Mouse (Mus musculus) spleen, postnatal 10 days (tissue): ENCODE results near the gene Mycbpap.

ENCODE experiments used
- DNase-seq, 2 experiments: peaks; one replicate each; pipeline ENCODE4 v3.0.0; 2021 to 2022; ENCODE audit warnings: low spot score in 2 of 2

Mycbpap gene

DNA sequence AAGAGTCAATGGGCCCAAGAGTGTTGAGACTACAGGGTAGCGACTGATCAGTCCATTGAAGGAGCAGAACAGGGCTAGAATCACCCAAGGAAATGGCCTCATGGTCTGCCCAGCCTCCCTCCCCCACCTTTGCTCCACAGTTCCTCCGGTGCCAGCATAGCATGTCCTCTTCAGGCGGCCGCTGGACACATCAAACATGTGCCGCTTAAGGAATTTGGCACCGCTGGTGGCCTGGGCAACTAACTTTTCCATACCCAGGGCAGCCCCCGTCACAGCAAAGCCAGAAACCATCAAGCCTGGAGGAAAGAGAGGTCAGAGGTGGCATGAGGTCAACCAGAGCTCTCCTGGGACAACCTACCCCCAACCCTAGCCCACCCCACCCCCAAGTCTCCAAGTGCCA, 39.6 kb downstream of the Mycbpap start:
- no peak for DNase-seq

DNA sequence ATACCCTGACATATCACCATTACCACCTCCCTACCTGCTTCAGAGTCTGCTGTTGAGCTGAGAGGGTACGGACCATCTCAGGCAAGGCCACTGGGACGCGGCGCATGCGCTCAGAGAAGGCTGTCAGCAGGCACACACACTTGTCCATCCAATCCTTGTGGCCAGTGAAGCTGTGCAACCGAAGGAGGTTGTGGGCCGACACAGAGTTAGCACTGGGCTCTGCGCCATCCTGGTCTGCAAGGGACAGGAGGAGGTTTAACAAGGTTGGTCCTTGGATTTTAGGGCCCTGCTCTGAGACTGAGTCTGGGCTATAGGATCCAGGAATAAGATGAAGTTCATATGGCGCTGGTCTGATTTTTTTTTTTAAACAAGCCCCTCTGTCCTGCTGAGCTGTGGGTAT, 41.2 kb downstream of the Mycbpap start:
- no peak for DNase-seq

DNA sequence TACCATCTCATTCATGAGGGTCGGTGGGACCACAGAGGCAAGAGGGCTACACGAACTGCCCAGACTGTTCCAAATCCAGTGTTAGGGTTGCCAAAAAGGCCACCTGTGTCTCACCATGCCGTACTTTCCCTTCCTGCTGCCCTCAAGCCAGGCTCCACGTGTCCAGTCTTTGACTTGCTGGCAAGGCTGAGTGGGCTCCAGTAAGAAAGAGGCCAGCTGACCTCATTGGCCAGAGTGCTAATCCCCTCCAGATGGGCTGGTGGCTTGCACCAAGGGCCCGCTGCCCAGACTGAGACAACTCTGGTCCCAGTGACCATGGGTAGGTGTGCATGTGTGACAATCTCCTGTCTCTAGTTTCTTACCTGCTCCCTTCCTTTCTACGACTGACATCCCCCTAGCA, 43.9 kb downstream of the Mycbpap start:
- DNase-seq, result no peak

DNA sequence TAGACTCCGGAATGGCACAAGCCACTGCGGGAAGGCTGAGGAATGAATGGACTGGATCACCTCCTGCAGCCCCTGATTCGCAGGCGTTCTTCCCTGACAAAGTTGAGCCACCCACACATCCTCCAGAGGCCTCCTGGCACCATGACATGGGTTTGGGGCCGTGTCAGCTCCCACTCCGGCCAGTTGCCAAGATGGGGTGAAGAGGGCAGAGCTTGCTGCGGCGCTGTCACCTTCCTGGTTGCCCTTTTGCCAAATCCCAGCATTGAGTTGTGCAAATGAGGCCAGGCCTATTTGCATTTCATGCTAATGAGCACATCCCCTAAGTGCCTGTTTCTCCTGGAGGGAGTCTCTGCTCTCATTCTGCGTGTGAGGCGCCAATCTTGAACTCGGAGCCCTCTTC, 45.8 kb downstream of the Mycbpap start:
- DNase-seq, result no peak

DNA sequence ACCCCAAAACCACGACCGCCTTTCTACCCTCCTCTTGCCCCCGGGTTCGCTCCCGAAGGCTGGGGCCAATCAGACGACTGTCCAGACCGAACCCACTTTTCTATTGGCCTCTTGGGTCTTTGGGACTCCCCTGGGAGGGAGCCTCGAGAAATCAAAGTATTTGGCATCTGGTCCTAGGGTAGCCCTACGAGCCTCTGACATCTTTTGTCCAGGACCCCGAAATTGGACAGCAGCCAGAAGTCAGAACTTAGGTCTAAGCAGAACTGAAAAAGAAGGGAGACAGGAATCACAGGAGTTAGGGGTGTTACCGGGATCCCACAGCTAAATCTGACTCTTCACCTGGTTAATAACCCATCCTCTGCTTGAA, 47.0 kb downstream of the Mycbpap start:
- peak in 1 of 2 experiments; percentile 40 for DNase-seq

DNA sequence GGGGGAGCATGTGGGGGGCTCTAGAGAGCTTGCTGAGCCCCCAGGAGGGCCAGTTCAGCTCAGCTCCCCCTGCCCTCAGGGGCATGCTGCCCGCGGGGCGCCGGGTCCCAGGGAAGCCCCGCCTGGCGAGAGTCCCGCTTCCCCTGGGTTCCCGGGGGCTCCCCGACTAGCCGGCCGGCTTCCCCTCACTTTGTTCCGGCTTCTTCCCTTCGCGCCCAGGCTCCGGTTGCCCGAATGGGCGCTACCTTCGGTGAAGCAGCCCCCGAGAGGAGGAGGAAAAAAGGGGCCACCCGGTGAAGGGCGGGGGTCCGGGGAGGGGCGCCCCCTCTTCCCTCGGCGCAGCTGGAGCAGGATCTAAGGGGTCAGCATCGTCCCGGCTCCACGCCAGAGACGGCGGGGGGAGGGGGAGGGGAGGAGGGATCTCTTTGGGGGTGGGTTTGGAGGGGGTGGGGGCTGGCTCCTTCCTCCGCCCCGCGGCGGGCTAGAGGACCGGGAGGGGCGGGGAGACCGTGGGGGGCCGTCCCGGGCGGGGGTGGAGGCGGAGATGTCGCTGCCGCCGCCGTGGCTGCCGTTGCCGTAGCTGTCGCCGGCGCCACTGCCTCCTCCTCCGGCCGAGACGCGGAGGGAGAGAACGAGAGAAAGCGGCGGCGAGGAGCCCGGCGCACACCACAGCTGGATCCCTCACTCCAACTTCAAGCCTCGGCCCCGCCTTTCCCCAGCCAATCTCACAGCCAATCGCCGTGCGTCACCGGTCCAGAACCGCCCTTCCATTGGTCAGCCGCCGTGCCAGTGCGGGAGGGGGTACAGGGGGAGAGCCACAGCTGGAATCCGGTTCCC, 47.6 kb downstream of the Mycbpap start, which contains the start of gene Cacna1g:
TSS of gene Cacna1g (minus strand) at position 492 of the 837 bp plus-strand sequence.
- peak in 1 of 2 experiments; percentile 76 for DNase-seq

DNA sequence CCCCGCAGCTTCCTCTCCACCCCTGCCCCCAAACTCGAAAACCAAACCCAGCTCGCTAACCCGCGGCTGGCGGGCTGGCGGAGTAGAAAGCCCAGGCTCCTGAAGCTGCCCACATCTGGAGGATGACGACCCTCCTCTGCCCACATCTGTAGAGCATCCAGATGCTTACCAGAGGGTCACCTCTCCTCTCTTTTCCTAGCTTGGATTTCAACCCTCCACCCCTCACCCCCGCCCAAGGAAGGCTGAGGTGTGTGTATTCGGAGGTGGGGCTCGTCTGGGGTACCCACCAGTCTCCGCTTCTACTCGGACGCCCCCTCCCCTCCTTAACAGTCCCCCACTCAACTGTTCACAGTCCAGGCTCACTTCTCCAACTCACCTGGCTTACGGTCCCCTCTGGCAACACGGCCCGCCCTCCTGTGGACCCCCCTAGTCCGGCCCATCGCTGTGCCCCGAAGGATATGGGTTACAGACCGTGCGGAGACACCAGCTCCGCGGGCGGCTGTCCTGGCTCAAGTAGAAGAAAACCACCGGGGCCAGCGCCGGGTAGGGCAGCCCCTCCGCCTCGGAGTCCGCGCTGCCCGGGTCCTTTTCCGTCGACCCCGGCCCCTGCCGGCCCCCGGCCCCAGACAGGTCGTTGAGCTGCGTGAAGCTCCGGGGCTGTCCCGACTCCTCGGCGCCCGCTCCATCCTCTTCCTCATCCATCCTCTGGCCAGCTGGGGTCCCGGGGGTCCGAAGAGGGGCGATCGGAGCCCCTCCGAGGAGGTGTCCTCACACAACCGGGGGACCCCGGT, 48.4 kb downstream of the Mycbpap start:
- DNase-seq, result no peak

DNA sequence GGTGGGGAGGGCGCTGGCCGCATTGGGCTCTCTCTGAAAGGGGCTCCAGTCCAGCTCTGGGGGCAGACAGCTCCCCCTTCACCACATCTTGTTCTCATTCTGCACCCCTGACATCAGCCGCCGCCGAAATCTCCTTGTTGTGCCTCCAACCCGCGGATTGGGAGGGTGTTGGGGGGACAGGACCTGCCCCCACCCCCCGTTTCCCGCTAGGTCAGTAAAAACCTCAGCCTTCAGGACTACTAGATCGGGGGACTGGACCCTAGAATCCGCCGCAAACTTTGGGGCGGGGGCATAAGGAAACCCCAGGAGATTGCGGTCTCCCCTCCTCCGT, 49.0 kb downstream of the Mycbpap start:
- DNase-seq, result no peak

DNA sequence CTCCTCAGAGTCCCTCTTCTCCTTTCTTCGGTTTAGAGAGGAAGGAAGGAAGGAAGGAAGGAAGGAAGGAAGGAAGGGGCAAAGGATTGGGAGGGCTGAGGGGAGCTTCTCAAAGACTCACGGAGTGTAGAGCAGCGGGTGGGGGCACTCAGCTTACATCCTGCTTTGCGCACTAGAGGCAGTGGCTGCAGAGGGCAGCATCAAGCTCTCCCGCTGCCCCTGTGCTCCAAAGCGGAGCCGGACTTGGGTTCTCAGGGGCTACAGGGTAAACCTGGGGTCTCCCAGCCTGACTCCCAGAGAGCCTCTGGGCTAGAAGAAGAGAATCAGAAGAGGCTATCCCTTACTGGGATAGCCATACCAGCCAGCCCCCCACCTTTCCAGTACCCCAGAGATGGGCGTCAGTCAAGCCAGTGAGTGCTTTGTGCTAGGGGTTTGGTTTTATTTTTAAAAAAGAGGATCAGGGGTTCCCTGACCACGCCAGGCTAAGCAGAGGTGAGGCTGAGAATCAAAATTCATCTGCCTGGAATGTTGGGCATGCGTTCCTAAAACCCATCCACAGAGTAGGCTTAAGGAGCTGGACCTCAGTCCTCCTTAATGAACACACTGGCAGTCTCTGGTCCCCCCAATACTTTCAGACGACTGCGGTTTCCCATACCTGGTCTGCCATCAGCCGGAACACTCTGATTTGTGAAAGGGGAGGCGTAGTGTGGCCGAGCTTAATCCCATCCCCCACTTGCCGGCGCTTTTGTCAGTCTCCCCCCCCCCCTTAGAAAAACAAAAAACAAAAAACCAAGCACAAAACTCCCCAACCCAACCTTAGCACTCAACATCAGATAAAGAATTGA, 49.6 kb downstream of the Mycbpap start:
- no peak for DNase-seq

DNA sequence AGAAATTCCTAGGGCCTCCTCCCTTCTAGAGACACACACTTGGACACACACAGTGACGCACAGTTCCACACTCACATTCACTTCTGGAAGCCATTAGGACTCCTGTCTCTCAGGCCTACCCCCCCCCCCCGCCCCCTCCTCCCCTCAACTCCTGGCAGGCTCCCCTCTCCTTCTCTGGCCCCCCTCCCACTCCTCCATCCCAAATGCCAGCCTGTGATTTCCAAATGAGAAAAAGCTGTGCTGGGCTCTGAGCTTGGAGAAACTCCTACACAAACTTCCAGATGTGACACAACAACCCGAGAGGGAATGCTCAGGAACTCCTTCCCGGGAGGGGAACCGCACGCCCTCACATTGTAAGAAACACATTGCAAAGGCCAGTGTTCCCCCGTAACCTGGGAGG, 51.2 kb downstream of the Mycbpap start:
- DNase-seq, result no peak

DNA sequence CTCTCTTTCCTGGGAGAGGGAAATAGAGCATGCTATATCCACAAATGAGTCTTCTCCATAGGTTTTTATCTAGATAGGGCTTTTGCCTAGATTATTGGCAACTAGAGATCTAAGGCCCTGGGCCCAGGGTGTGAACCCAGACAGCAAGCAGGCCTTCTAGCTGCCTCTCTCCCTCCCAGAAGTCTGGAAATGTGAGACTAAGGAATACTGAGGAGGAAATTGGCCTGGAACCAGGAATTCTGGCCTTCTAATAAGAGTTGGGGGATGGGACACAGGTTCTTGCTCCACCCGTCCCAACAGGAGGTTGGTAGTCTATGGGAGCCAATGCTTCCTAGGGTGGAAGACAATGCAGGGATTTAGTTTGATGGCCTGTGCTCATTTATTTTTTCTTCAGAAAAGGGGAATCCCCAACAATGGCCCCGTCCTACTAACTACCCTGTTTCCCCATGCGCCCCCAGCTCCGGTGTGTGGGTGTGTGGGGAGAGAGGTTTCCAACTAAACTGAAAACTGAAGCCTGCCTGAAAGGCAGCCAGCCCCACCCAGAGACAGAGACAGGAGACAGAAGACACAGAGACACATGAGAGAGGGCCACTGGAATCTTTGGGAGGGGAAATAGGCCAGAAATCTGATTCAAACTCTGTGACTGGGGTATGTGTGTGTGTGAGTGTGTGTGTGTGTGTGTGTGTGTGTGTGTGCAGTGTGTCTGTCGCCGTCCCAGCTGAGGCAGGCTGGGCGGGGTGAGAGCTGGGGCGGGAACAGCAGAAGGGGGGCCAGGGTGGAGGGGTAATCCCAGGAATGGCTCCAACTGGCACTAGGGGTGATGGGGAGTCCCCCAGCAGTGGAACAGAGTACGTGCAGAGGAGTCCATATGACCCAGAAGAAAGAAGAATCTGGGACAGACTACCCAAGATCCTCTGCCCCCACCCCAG, 52.1 kb downstream of the Mycbpap start:
- no peak for DNase-seq

DNA sequence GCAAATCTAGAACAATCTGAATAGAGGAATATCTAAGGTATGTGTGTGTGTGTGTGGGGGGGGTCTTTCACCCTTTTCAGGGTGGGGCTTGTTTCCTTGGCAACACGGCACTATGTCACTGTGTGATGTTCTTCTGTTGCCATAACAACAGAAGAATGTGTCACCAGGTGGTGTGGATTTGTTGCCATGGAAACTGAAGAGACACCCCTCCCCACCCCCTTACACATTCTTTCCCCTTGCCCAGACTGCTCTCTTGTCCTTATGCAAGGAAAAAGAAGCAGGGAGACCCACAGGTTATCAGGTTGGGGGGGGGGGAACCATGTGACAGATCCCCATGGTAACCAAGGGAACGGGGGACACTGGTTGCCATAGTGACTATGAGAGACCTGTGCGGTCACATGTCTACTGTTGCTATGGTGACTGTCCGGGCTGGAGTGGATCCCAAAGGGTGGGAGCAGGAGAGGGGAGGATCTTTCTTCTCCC, 52.9 kb downstream of the Mycbpap start:
- no peak for DNase-seq

DNA sequence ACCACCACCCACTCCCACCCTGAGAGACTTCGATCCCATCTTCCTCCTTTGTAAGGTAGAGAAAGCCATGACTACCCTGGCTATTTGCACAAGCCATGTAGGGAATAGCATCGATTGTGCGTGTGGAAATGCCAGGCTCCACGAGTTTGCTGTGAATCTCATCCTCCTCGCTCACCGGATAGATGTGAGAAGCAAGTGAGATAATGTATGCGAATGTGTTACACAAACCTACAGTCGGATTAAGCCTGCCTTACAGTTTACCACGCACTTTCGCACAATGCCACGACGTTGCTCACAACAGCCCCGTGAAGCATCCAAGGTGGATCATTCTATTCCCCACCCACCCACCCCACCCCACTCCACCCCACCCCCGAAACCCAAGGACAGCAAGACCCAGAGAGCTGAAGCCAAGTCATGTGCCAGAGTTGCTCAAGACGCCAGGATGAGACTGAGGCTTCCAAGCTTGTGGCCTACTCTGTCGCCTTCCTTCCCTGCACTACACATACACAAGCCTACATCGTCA, 55.1 kb downstream of the Mycbpap start:
- DNase-seq, result no peak

DNA sequence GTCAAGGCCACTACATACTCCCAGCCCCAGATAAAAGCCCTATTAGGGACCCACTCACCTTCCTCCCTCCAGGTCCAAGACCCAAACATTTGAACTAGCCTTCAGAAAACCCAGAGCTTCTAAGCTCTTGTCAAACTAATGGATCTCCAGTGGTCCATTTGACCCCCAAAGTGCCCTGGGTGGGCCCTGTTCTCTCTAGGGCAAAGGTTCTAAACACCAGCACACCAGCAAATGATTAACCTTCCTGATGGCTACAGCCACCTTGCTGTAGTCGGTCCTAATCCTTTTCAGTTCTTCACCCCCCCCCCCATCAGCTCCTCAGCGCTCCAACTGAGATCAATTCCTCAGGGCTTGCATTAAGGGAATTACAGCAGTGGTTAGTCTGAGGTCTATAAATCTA, 57.4 kb downstream of the Mycbpap start:
- no peak for DNase-seq

DNA sequence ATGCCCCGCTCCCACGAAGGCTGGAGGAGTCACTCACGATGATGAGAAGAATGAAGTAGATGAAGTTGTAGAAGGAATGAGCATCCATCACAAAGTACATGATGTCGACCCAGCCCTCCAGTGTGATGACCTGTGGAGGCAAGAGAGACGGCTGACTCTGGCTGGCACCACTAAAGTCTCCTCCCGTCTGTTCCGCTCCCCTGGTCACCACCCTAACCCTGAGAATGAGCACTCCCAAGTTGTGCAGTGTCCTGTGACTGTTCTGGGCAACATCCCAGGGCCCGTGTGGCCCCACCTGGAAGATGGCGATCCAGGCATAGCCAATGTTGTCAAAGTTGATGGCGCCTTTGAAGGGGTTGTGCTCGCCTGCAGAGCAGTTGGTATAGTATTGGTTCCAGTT, 59.7 kb downstream of the Mycbpap start:
- no peak for DNase-seq

DNA sequence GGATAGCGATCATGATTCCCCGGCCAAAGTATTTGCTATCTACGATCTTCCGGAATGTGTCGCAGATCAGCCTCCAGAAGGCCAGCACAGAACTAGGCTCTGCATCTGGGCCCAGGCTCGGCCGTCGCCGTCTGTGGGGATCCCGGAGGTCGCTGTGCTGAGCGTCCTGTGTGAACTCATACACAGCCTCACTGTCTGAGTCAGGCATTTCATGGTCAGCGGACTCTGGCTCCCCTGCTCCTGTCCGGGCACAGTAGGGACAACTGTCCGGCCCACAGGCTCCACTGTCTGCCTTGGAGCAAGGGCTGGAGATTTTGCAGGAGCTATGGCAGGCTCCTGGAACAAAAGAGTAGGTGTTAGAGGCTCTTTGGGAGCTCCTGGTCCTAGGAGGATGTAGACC, 64.5 kb downstream of the Mycbpap start:
- peak in 1 of 2 experiments; percentile 37 for DNase-seq

DNA sequence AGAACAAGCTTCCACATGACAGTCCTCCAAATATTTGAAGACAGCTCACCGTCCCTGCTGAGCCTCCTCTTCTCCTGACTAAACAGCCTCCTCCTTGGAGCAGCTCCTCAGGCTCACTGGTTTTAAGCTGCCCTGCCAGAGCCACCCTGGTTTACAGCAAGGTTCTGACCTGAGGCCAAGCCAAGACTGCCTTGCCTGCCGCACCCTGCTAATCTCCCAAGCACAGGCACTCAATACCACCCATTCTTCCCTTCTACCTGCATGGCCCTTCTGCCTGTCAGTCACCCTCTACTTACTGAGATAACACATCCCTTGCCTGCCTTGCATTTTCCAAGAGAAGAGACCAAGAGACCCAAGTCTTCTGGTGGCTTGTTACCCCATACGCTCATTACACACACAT, 65.2 kb downstream of the Mycbpap start:
- DNase-seq, result peak; percentile 62 to 76

DNA sequence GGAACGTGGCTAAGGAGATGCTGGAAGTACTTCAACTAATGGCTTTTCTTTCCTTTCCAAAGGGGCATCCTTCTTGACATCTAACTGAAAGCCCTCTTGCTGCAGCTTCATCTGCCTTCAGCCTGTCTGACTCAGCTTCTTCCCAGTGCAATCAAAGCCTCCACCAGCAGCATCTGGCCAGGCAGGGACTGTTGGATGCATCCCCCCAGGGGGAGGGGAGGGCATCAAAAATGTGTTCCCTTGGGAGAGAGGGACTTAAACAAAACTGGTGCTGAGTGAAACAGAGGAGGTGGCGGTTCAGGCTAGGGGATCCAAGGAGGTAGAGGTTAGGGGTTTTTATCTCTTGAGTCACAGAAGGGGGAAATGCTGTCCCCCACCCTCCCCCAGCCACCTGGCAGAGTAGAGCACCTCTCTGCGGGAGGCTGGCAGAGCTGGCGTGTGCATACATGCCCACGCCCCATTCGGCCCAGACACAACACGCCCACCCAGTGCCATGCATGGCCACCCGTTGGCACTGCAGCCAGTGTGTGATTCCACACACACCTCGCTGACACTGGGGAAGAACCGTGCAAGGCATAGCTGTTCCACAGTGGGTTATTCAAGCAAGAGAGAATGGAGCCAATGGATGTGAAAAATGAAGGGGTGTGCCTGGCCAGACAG, 66.3 kb downstream of the Mycbpap start:
- DNase-seq, result peak; percentile 62 to 74

DNA sequence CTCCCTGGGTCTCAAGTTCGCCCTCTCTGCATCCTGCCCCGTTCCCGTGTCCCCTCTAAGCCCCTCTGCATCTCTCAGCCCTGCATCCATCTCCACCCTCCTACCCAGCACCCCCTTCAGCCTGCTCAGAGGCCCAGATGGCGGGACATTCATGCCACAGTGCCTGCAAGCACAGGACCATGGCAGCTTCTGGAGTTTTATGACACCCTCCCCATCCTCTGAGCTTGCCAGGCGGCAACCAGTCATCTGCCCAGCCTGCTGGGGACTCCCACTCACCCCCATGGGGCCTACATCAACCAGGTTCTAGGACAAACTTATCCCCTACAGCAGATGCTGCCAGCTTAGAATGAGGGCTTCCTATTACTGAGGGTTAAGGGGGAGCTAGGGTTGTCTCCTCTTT, 66.8 kb downstream of the Mycbpap start:
- DNase-seq, result no peak
